Mouse (Mus musculus) lung, adult 2 months (tissue): ENCODE results near the gene Odf4.

ENCODE experiments used
- CTCF ChIP-seq: fragments of 200-500 bp; IDR thresholded peaks from 2 replicates; pipeline ENCODE4 v1.5.1; 2011; ENCODE audit warnings: mild to moderate bottlenecking, low read length, control low read depth; ENCODE audit not compliant: insufficient read depth
- POLR2A ChIP-seq: fragments of 200-500 bp; IDR thresholded peaks from 2 replicates; pipeline ENCODE4 v1.6.1; 2011; ENCODE audit warnings: low read depth, mild to moderate bottlenecking, control low read depth, low read length, borderline replicate concordance; ENCODE audit errors: extremely low read depth

- TF ChIP-seq CTCF (no peak), POLR2A (no peak)
Observed at GRCm38 (mm10) chr11:68968752-68969151, 41.9 kb upstream of the Odf4 start.
